In the genomic region with DNA sequence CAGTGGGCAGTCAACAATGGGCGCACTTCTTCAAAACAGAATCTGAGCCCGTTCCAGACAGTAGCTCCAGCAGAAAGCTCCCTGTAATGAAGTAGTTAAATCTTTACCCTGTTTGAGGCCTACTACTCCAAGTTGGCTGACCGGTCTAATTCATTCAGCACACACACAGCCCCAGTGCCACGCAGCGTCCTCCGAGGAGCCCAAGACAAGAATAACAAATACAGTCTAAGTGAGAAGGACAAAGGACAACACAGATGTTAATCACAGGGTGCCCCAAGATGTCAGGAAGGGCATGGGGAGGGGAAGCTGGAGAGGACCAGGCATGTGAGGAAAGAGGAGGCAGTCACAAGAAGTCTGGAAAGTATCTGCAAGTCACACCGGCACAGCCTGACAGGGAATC, we compare ENCODE assay signal across 19 mouse cellular contexts. TPM values are rescaled to one million over a fixed set of nuclear protein-coding genes. Genes with fewer than 3 reads are reported as not detected.
DNase-seq lines count a peak whose midpoint lies in the region; ATAC-seq and TF ChIP-seq lines count a peak whose summit lies in the region.
"Had no signal": no experiment of that assay in that cellular context is flagged by ENCODE, and none has a peak within 500 bp of the region (broad histone marks: within the 10 kb centered on the region; RNA-seq: fewer than 3 reads in every experiment).

No protein-coding gene starts in this region.

- H3K4me1 ChIP-seq in hindbrain, embryonic 10.5 days (replicated peaks) = peaks cover 33% of the 10 kb centered on the region
- peaks cover 16% of the 10 kb centered on the region for H3K4me1 ChIP-seq in hindbrain, embryonic 14.5 days (replicated peaks; ENCODE audit: control insufficient read depth, insufficient read depth, low read length)
- no peaks in the 10 kb centered on the region for H3K4me1 ChIP-seq in lung, adult 2 months (ENCODE audit: control insufficient read depth, insufficient read depth, low read length)
- peaks cover 25% of the 10 kb centered on the region for H3K4me1 ChIP-seq in heart, embryonic 16.5 days (ENCODE audit: control insufficient read depth, insufficient read depth, low read length)

- TF ChIP-seq POLR2A in lung, adult 2 months (IDR thresholded peaks at IDR 0.05; ENCODE audit: borderline replicate concordance, extremely low read depth, low read depth, low read length) = no peak

- H3K4me2 ChIP-seq in hindbrain, embryonic 14.5 days (replicated peaks) = no peak overlapping the region
- H3K4me2 ChIP-seq in heart, embryonic 16.5 days (ENCODE audit: low read depth, low read length) = no peak overlapping the region
- H3K4me2 ChIP-seq: forebrain, embryonic 13.5 days; hindbrain, embryonic 13.5 days; liver, embryonic 15.5 days; midbrain, embryonic 15.5 days had no signal

- H3K4me3 ChIP-seq in hindbrain, embryonic 10.5 days = no peak overlapping the region
- H3K4me3 ChIP-seq in hindbrain, embryonic 14.5 days (replicated peaks; ENCODE audit: low read length) = no peak overlapping the region
- no peak overlapping the region for H3K4me3 ChIP-seq in lung, adult 2 months (replicated peaks; ENCODE audit: extremely low read depth, low read depth, low read length)
- no peak overlapping the region for H3K4me3 ChIP-seq in heart, embryonic 16.5 days (ENCODE audit: low read length)
- H3K4me3 ChIP-seq in layer of hippocampus, adult 2 months = no peak overlapping the region
- H3K4me3 ChIP-seq: forebrain, embryonic 13.5 days; hindbrain, embryonic 13.5 days; liver, embryonic 15.5 days; midbrain, embryonic 15.5 days had no signal

- H3K9ac ChIP-seq in hindbrain, embryonic 14.5 days = no peak overlapping the region
- no peak overlapping the region for H3K9ac ChIP-seq in heart, embryonic 16.5 days (ENCODE audit: low read length)
- H3K9ac ChIP-seq: forebrain, embryonic 13.5 days; hindbrain, embryonic 13.5 days; liver, embryonic 15.5 days; midbrain, embryonic 15.5 days had no signal

- WGBS in hindbrain, embryonic 10.5 days = 36% methylated on average over 7 of the region's 7 CpGs
- WGBS in hindbrain, embryonic 14.5 days = 36% methylated on average over 7 of the region's 7 CpGs
- 49% methylated on average over 7 of the region's 7 CpGs for WGBS in lung, adult 2 months
- 29% methylated on average over 7 of the region's 7 CpGs for WGBS in heart, embryonic 16.5 days

- H3K27ac ChIP-seq in hindbrain, embryonic 10.5 days = no peak overlapping the region
- H3K27ac ChIP-seq in hindbrain, embryonic 14.5 days = no peak overlapping the region
- H3K27ac ChIP-seq in heart, embryonic 16.5 days (ENCODE audit: low read length) = peak overlapping the region; percentile 58; the same call in 1 of the 2 replicates
- no peak overlapping the region for H3K27ac ChIP-seq in layer of hippocampus, adult 2 months
- H3K27ac ChIP-seq: forebrain, embryonic 13.5 days; hindbrain, embryonic 13.5 days; liver, embryonic 15.5 days; macrophage; midbrain, embryonic 15.5 days had no signal

- H3K27me3 ChIP-seq in hindbrain, embryonic 10.5 days (ENCODE audit: insufficient read depth, poor library complexity, severe bottlenecking) = peaks cover 19% of the 10 kb centered on the region
- H3K27me3 ChIP-seq in hindbrain, embryonic 14.5 days (ENCODE audit: control insufficient read depth, insufficient read depth, low read length) = no peaks in the 10 kb centered on the region
- H3K27me3 ChIP-seq in heart, embryonic 16.5 days (ENCODE audit: control insufficient read depth, insufficient read depth, low read length) = no peaks in the 10 kb centered on the region
- H3K27me3 ChIP-seq: forebrain, embryonic 13.5 days; midbrain, embryonic 15.5 days had no signal

- no peaks in the 10 kb centered on the region for H3K36me3 ChIP-seq in hindbrain, embryonic 10.5 days
- no peaks in the 10 kb centered on the region for H3K36me3 ChIP-seq in hindbrain, embryonic 14.5 days (replicated peaks; ENCODE audit: control insufficient read depth, insufficient read depth)
- H3K36me3 ChIP-seq in heart, embryonic 16.5 days (ENCODE audit: control insufficient read depth, insufficient read depth) = no peaks in the 10 kb centered on the region
- H3K36me3 ChIP-seq: G1E; hindbrain, embryonic 13.5 days; liver, embryonic 15.5 days; midbrain, embryonic 15.5 days had no signal

- TF ChIP-seq CTCF in lung, adult 2 months (IDR thresholded peaks at IDR 0.05; ENCODE audit: insufficient read depth, low read length) = no peak
- TF ChIP-seq CTCF in layer of hippocampus, adult 2 months (conservative IDR thresholded peaks at IDR 0.05) = no peak

- ATAC-seq in hindbrain, embryonic 14.5 days (ENCODE audit: low FRiP score) = no peak
- ATAC-seq in heart, embryonic 16.5 days (replicated peaks; ENCODE audit: extremely low read depth, insufficient read depth, low FRiP score) = no peak
- ATAC-seq: forebrain, embryonic 13.5 days; intestine, postnatal 0 days; midbrain, embryonic 15.5 days had no signal

- DNase-seq in hindbrain, embryonic 10.5 days (ENCODE audit: low spot score) = peak; percentile 34
- no peak for DNase-seq in hindbrain, embryonic 14.5 days (ENCODE audit: low spot score)
- peak; percentile 29 for DNase-seq in lung, postnatal 10 days
- DNase-seq in lung, adult 2 months = no peak
- peak; percentile 35 for DNase-seq in embryo, embryonic 11 days
- DNase-seq in layer of hippocampus, adult 2 months (ENCODE audit: low spot score in 2 of 2) = no peak
- DNase-seq in ovary, postnatal 36 days (ENCODE audit: low spot score) = no peak
- DNase-seq: cerebellum, adult 8-10 months; gastrocnemius, postnatal 14 days; spleen, adult 18-20 months; thymus, adult 18-20 months had no signal

- H3K9me3 ChIP-seq in hindbrain, embryonic 10.5 days = no peaks in the 10 kb centered on the region
- H3K9me3 ChIP-seq in hindbrain, embryonic 14.5 days (ENCODE audit: control insufficient read depth, low read length) = no peaks in the 10 kb centered on the region
- H3K9me3 ChIP-seq in heart, embryonic 16.5 days (replicated peaks; ENCODE audit: control insufficient read depth, low read length) = no peaks in the 10 kb centered on the region
- H3K9me3 ChIP-seq: forebrain, embryonic 13.5 days; G1E; hindbrain, embryonic 13.5 days; liver, embryonic 15.5 days; midbrain, embryonic 15.5 days had no signal

RNA-seq across cellular contexts. Expression of a gene that starts 22.8 kb away (rescaled TPM):
- 1.3 and 2.1 TPM in 2 replicates for polyA plus RNA-seq in hindbrain, embryonic 10.5 days (2016; fragmentation: Nextera tagmentation; extraction: Ambion mirVana)
- 13.3 and 14.7 TPM in 2 replicates for polyA plus RNA-seq in hindbrain, embryonic 14.5 days (2014; fragmentation: Nextera tagmentation; extraction: Ambion mirVana)
- polyA plus RNA-seq in lung, adult 2 months (2012; rRNA removed) = 5.9 and 6.7 TPM in 2 replicates
- 0.20 and 0.37 TPM in 2 replicates for polyA plus RNA-seq in heart, embryonic 16.5 days (2015; fragmentation: Nextera tagmentation; extraction: Ambion mirVana)
- 10 to 100 TPM; 32.0 TPM for total RNA-seq in layer of hippocampus, adult 2 months (2021)
- polyA plus RNA-seq: G1E had no signal

RNA-seq across cellular contexts. Expression of a gene that starts 56.0 kb away (rescaled TPM):
- polyA plus RNA-seq in hindbrain, embryonic 10.5 days (2016; fragmentation: Nextera tagmentation; extraction: Ambion mirVana) = 8.9 and 9.0 TPM in 2 replicates
- 14.2 and 19.9 TPM in 2 replicates for polyA plus RNA-seq in hindbrain, embryonic 14.5 days (2014; fragmentation: Nextera tagmentation; extraction: Ambion mirVana)
- 39.7 and 66.8 TPM in 2 replicates for polyA plus RNA-seq in lung, adult 2 months (2012; rRNA removed)
- 9.3 and 10.9 TPM in 2 replicates for polyA plus RNA-seq in heart, embryonic 16.5 days (2015; fragmentation: Nextera tagmentation; extraction: Ambion mirVana)
- total RNA-seq in layer of hippocampus, adult 2 months (2021) = 100 to 1,000 TPM; 110 to 112 TPM
- polyA plus RNA-seq: G1E had no signal

Comparison
In these comparisons a context has a peak if more than half of its experiments do, and no peak if none do; other contexts are left out.
1. DNase-seq: peak in hindbrain, embryonic 10.5 days (single experiment), lung, postnatal 10 days (single experiment) and embryo, embryonic 11 days (single experiment); none in hindbrain, embryonic 14.5 days (single experiment), lung, adult 2 months (single experiment), layer of hippocampus, adult 2 months (0 of 2) and ovary, postnatal 36 days (single experiment).